Mouse (Mus musculus): ENCODE data around the gene Sec14l1.

DNA sequence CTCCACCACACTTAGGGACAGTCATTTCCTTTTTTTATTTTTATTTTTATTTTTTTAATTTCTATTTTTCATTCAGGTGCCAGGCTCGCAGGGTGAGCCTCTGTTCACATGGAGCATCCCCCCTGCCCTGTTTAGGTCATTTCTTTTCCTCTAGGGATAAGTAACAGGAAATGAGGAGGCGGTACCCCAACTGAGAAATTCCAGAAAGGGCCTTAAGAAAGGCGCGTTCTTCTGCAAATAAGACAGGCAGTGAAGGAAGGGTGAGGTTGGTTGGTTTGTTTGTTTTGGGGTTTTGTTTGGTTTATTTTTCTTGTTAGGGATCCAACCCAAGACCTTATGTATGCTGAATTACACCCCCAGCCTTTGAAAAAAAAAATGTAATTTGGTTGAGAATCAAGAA, 23.6 kb upstream of the Sec14l1 start:
- TF ChIP-seq ZKSCAN1 (IDR thresholded peaks at IDR 0.05; ENCODE audit: low read depth, low read length) (no peak), ELF1 (IDR thresholded peaks at IDR 0.05; ENCODE audit: low read depth, low read length) (no peak), CTCF (IDR thresholded peaks at IDR 0.05 in 2 of 3, conservative IDR thresholded peaks at IDR 0.05 in 1 of 3; ENCODE audit: control insufficient read depth in 1 of 3, insufficient read depth in 1 of 3, low read depth in 2 of 3, low read length in 3 of 3, poor library complexity in 1 of 3, severe bottlenecking in 1 of 3) (no peak)

Measured in MEL (cell line).